Mouse (Mus musculus): Measurements from ENCODE around the gene Slc4a4. TPM values are rescaled to one million over a fixed set of nuclear protein-coding genes. Genes with fewer than 3 reads are reported as not detected.

Slc4a4 gene
- polyA plus RNA-seq, 2 experiments = 0.50 to 0.57 TPM

GRCm38 (mm10) chr5:88939151-88939550, 52.5 kb downstream of the Slc4a4 start:
- DNase-seq (ENCODE audit: low read depth in 3 of 3, low spot score in 3 of 3) (no peak), ATAC-seq (ENCODE audit: insufficient read depth) (no peak)
- Histone ChIP-seq H3K27ac (no peak overlapping the region), H3K9me3 (ENCODE audit: control insufficient read depth, low read length) (no peaks in the 10 kb centered on the region), H3K4me1 (replicated peaks; ENCODE audit: control insufficient read depth in 2 of 2, insufficient read depth in 2 of 2, low read length in 1 of 2) (0 out of 4 replicates have a peak, but pooled peaks cover 0 to 3% of the 10 kb centered on the region in 2 experiments), H3K36me3 (replicated peaks; ENCODE audit: control insufficient read depth, insufficient read depth, low read depth) (no peaks in the 10 kb centered on the region), H3K4me2 (ENCODE audit: low read depth) (no peak overlapping the region), H3K27me3 (ENCODE audit: control insufficient read depth, insufficient read depth, low read length) (no peaks in the 10 kb centered on the region), H3K4me3 (ENCODE audit: insufficient read depth in 1 of 2, low read depth in 2 of 2, low read length in 2 of 2) (no peak overlapping the region), H3K9ac (replicated peaks) (no peak overlapping the region)
- TF ChIP-seq EP300 (IDR thresholded peaks at IDR 0.05; ENCODE audit: low read depth) = no peak
- TF ChIP-seq CTCF (IDR thresholded peaks at IDR 0.05; ENCODE audit: low read depth) = no peak
- 62% methylated on average over 6 of the region's 6 CpGs for WGBS (ENCODE audit: insufficient replicate concordance)

DNA sequence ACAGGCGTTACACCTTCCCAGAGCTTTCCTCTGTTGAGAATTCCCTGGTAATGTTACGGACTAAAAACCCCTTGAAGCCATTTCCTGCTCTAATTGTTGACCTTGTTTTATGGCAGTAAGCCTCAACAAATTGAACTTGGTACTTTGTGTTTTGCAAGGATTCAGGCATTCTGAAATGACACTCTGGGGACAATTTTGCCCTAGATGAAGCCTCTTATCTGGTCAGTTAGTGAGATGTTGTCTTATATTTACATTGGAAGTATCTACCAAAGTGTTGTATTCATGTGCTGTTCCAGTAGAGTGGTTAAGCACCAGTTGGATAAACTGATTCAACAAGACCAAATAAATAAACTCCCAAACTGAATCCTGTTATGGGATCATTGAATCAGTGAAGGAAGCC, 53.2 kb downstream of the Slc4a4 start:
- Histone ChIP-seq H3K4me3 (ENCODE audit: insufficient read depth in 1 of 2, low read depth in 2 of 2, low read length in 2 of 2) (no peak overlapping the region), H3K27ac (no peak overlapping the region), H3K36me3 (replicated peaks; ENCODE audit: control insufficient read depth, insufficient read depth, low read depth) (no peaks in the 10 kb centered on the region), H3K4me2 (ENCODE audit: low read depth) (no peak overlapping the region), H3K9ac (replicated peaks) (no peak overlapping the region), H3K4me1 (replicated peaks; ENCODE audit: control insufficient read depth in 2 of 2, insufficient read depth in 2 of 2, low read length in 1 of 2) (0 out of 4 replicates have a peak, but pooled peaks cover 0 to 1% of the 10 kb centered on the region in 2 experiments), H3K27me3 (ENCODE audit: control insufficient read depth, insufficient read depth, low read length) (no peaks in the 10 kb centered on the region), H3K9me3 (ENCODE audit: control insufficient read depth, low read length) (no peaks in the 10 kb centered on the region)
- ATAC-seq (ENCODE audit: insufficient read depth) = no peak
- 43% methylated on average over 2 of the region's 2 CpGs for WGBS (ENCODE audit: insufficient replicate concordance)
- TF ChIP-seq EP300 (IDR thresholded peaks at IDR 0.05; ENCODE audit: low read depth) (no peak), CTCF (IDR thresholded peaks at IDR 0.05; ENCODE audit: low read depth) (no peak)
- no peak for DNase-seq (ENCODE audit: low read depth in 3 of 3, low spot score in 3 of 3)

GRCm38 (mm10) chr5:88941905-88942304, 55.3 kb downstream of the Slc4a4 start:
- Histone ChIP-seq H3K36me3 (replicated peaks; ENCODE audit: control insufficient read depth, insufficient read depth, low read depth) (no peaks in the 10 kb centered on the region), H3K27ac (no peak overlapping the region), H3K4me1 (replicated peaks; ENCODE audit: control insufficient read depth in 2 of 2, insufficient read depth in 2 of 2, low read length in 1 of 2) (0 out of 4 replicates have a peak, but pooled peaks cover 0 to 1% of the 10 kb centered on the region in 2 experiments), H3K27me3 (ENCODE audit: control insufficient read depth, insufficient read depth, low read length) (no peaks in the 10 kb centered on the region), H3K4me2 (ENCODE audit: low read depth) (no peak overlapping the region), H3K9ac (replicated peaks) (no peak overlapping the region), H3K4me3 (ENCODE audit: insufficient read depth in 1 of 2, low read depth in 2 of 2, low read length in 2 of 2) (no peak overlapping the region), H3K9me3 (ENCODE audit: control insufficient read depth, low read length) (no peaks in the 10 kb centered on the region)
- ATAC-seq (ENCODE audit: insufficient read depth) (no peak), DNase-seq (ENCODE audit: low read depth in 3 of 3, low spot score in 3 of 3) (no peak)
- WGBS (ENCODE audit: insufficient replicate concordance) = 61% methylated on average over 7 of the region's 7 CpGs
- no peak for TF ChIP-seq EP300 (IDR thresholded peaks at IDR 0.05; ENCODE audit: low read depth)
- no peak for TF ChIP-seq CTCF (IDR thresholded peaks at IDR 0.05; ENCODE audit: low read depth)

GRCm38 (mm10) chr5:88945661-88946339, 59.2 kb downstream of the Slc4a4 start:
- Histone ChIP-seq H3K27me3 (ENCODE audit: control insufficient read depth, insufficient read depth, low read length) (no peaks in the 10 kb centered on the region), H3K4me1 (replicated peaks; ENCODE audit: control insufficient read depth in 2 of 2, insufficient read depth in 2 of 2, low read length in 1 of 2) (no peaks in the 10 kb centered on the region), H3K4me3 (ENCODE audit: insufficient read depth in 1 of 2, low read depth in 2 of 2, low read length in 2 of 2) (no peak overlapping the region), H3K36me3 (replicated peaks; ENCODE audit: control insufficient read depth, insufficient read depth, low read depth) (no peaks in the 10 kb centered on the region), H3K27ac (no peak overlapping the region), H3K4me2 (ENCODE audit: low read depth) (no peak overlapping the region), H3K9ac (replicated peaks) (no peak overlapping the region), H3K9me3 (ENCODE audit: control insufficient read depth, low read length) (no peaks in the 10 kb centered on the region)
- ATAC-seq (ENCODE audit: insufficient read depth) (no peak), DNase-seq (ENCODE audit: low read depth in 3 of 3, low spot score in 3 of 3) (no peak)
- TF ChIP-seq EP300 (IDR thresholded peaks at IDR 0.05; ENCODE audit: low read depth) = no peak
- TF ChIP-seq CTCF (IDR thresholded peaks at IDR 0.05; ENCODE audit: low read depth) = no peak
- 71% methylated on average over 10 of the region's 10 CpGs for WGBS (ENCODE audit: insufficient replicate concordance)

GRCm38 (mm10) chr5:88950337-88950736, 63.7 kb downstream of the Slc4a4 start:
- Histone ChIP-seq H3K36me3 (replicated peaks; ENCODE audit: control insufficient read depth, insufficient read depth, low read depth) (no peaks in the 10 kb centered on the region), H3K4me2 (ENCODE audit: low read depth) (no peak overlapping the region), H3K9ac (replicated peaks) (no peak overlapping the region), H3K9me3 (ENCODE audit: control insufficient read depth, low read length) (no peaks in the 10 kb centered on the region), H3K27me3 (ENCODE audit: control insufficient read depth, insufficient read depth, low read length) (no peaks in the 10 kb centered on the region), H3K4me1 (replicated peaks; ENCODE audit: control insufficient read depth in 2 of 2, insufficient read depth in 2 of 2, low read length in 1 of 2) (no peaks in the 10 kb centered on the region; a peak in 1 of 4 replicates), H3K4me3 (ENCODE audit: insufficient read depth in 1 of 2, low read depth in 2 of 2, low read length in 2 of 2) (no peak overlapping the region), H3K27ac (no peak overlapping the region)
- DNase-seq (ENCODE audit: low read depth in 3 of 3, low spot score in 3 of 3) (no peak), ATAC-seq (ENCODE audit: insufficient read depth) (no peak)
- 70% methylated on average over 7 of the region's 7 CpGs for WGBS (ENCODE audit: insufficient replicate concordance)
- TF ChIP-seq CTCF (IDR thresholded peaks at IDR 0.05; ENCODE audit: low read depth) (no peak), EP300 (IDR thresholded peaks at IDR 0.05; ENCODE audit: low read depth) (no peak)
